Mouse (Mus musculus) liver, embryonic 11.5 days (tissue): ENCODE measurements around the gene Kcnj6. TPM values are rescaled to one million over a fixed set of nuclear protein-coding genes. Genes with fewer than 3 reads are reported as not detected.
"Not testable (repeated sequence)": the region's sequence is repeated elsewhere in the genome, so short reads cannot be mapped to it uniquely, and the experiment has no call there.

ENCODE experiments used
- ATAC-seq: fragments of 200-750 bp; cut with Nextera tagmentation; replicated peaks from 2 replicates; pipeline ENCODE4 v1.8.0; 2017; ENCODE audit warnings: moderate number of reproducible peaks, mild to moderate bottlenecking, moderate TSS enrichment, moderate library complexity; ENCODE audit not compliant: low FRiP score
- DNase-seq: peaks from one replicate; pipeline ENCODE4 v3.0.0-alpha.2; 2017; ENCODE audit warnings: low spot score
- H3K27ac ChIP-seq: fragments of 300-500 bp; sonication (generic); 2 replicates; pipeline ENCODE4 v1.5.1; 2014; ENCODE audit warnings: mild to moderate bottlenecking, low read depth, low read length, control low read depth
- H3K27me3 ChIP-seq: fragments of 300-500 bp; sonication (generic); replicated peaks from 2 replicates; pipeline ENCODE4 v1.6.1; 2014; ENCODE audit warnings: low read length, mixed read lengths; ENCODE audit not compliant: control insufficient read depth, insufficient read depth
- H3K36me3 ChIP-seq: fragments of 300-500 bp; sonication (generic); 2 replicates; pipeline ENCODE4 v1.6.1; 2014; ENCODE audit warnings: mild to moderate bottlenecking, low read length, moderate library complexity, mixed read lengths; ENCODE audit not compliant: control insufficient read depth, insufficient read depth
- H3K4me1 ChIP-seq: fragments of 300-500 bp; sonication (generic); replicated peaks from 2 replicates; pipeline ENCODE4 v1.6.1; 2014; ENCODE audit warnings: low read length, mixed read lengths; ENCODE audit not compliant: control insufficient read depth, insufficient read depth
- H3K4me2 ChIP-seq: fragments of 300-500 bp; sonication (generic); 2 replicates; pipeline ENCODE4 v1.6.1; 2014; ENCODE audit warnings: mild to moderate bottlenecking, control low read depth, moderate library complexity
- H3K4me3 ChIP-seq: fragments of 300-500 bp; sonication (generic); 2 replicates; pipeline ENCODE4 v1.5.1; 2014; ENCODE audit warnings: low read depth, low read length, control low read depth
- H3K9ac ChIP-seq: fragments of 300-500 bp; sonication (generic); 2 replicates; pipeline ENCODE4 v1.6.1; 2014; ENCODE audit warnings: low read depth, low read length, control low read depth
- H3K9me3 ChIP-seq: fragments of 300-500 bp; sonication (generic); 2 replicates; pipeline ENCODE4 v1.6.1; 2016; ENCODE audit warnings: low read length, inconsistent platforms, mixed read lengths; ENCODE audit not compliant: control insufficient read depth
- WGBS: fragments of 180-500 bp; shearing (Covaris S2); extraction: QIAGEN DNeasy Blood & Tissue Kit; methylation state at CpG from one replicate; pipeline ENCODE4 v1.1.7; 2014; 5-methylcytosine and 5-hydroxymethylcytosine counted together
- polyA plus RNA-seq: library from polyadenylated mRNA; unstranded; fragments of >200 nt; fragmentation: Nextera tagmentation; extraction: Ambion mirVana; gene quantifications from 2 replicates; pipeline ENCODE4 v1.2.1, GENCODE M21; 2014

Gene Kcnj6
- polyA plus RNA-seq, 1 experiment from 2014 or later = not detected

- Histone ChIP-seq H3K4me1 (no peaks in the 10 kb centered on the region), H3K9me3 (no peaks in the 10 kb centered on the region), H3K4me3 (no peak overlapping the region), H3K36me3 (no peaks in the 10 kb centered on the region), H3K27ac (no peak overlapping the region), H3K27me3 (no peaks in the 10 kb centered on the region), H3K9ac (no peak overlapping the region), H3K4me2 (no peak overlapping the region)
- ATAC-seq (no peak), DNase-seq (no peak)
- 75% methylated on average over 6 of the region's 6 CpGs for WGBS
Observed at GRCm38 (mm10) chr16:94825274-94825673, 172.2 kb downstream of the Kcnj6 start.

DNA sequence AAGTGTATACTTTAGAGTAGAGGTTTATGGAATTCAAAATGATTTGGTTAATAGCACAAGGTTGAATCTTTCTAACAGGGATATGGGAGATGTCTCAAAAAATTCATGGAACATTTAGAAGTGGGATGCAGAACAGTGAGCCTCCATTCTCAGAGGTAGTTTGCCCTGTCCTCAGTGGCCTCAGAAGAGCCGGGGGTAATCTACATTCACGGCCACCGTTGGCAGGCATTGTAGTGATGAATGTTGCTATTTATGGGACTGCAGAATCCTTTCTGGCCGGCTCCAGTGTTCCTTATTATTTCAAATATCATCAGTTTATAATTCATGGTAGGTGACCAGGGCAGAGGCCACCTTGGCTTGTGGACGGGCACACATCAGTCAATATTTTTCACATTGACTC lies 174.9 kb downstream of the Kcnj6 start:
- 84% methylated on average over 5 of the region's 5 CpGs for WGBS

GRCm38 (mm10) chr16:94821610-94822009 lies 175.9 kb downstream of the Kcnj6 start:
- Histone ChIP-seq H3K27me3 (no peaks in the 10 kb centered on the region), H3K4me3 (no peak overlapping the region), H3K9me3 (no peaks in the 10 kb centered on the region), H3K4me1 (no peaks in the 10 kb centered on the region), H3K36me3 (no peaks in the 10 kb centered on the region), H3K27ac (no peak overlapping the region), H3K9ac (no peak overlapping the region), H3K4me2 (no peak overlapping the region)
- 70% methylated on average over 11 of the region's 11 CpGs for WGBS
- ATAC-seq (no peak), DNase-seq (no peak)

More for the DNA sequence above, 174.9 kb downstream of the Kcnj6 start:
- Histone ChIP-seq H3K36me3 (no peaks in the 10 kb centered on the region), H3K9ac (no peak overlapping the region), H3K4me2 (no peak overlapping the region), H3K9me3 (no peaks in the 10 kb centered on the region), H3K4me3 (no peak overlapping the region), H3K4me1 (no peaks in the 10 kb centered on the region), H3K27me3 (no peaks in the 10 kb centered on the region), H3K27ac (no peak overlapping the region)
- ATAC-seq (no peak), DNase-seq (no peak)

DNA sequence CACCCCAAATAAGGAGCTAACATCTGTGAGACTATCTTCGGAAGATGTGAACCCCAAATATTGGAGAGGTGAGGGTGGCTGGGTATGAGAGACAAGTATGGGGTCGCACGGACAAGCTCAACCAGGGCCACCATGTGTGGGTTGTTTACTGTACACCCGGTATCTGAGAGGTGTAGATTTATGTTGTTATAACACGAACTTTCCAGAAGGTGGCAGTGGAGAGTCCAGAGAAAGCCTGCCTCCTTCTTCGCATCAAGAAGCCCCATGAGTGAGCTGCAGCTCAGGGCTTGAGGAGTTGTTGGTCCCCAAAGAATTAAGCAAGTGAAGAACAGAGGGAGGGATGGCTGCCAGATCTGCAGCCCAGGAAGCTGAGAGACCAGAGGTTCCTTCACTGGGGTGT lies 181.1 kb downstream of the Kcnj6 start:
- 23% methylated on average over 6 of the region's 6 CpGs for WGBS
- no peaks in the 10 kb centered on the region for H3K27me3 ChIP-seq
- no peaks in the 10 kb centered on the region for H3K36me3 ChIP-seq
- H3K27ac ChIP-seq = no peak overlapping the region
- no peak for ATAC-seq
- peaks cover 5% of the 10 kb centered on the region for H3K9me3 ChIP-seq
- H3K9ac ChIP-seq = no peak overlapping the region
- no peak overlapping the region for H3K4me3 ChIP-seq
- H3K4me2 ChIP-seq = no peak overlapping the region
- H3K4me1 ChIP-seq = no peaks in the 10 kb centered on the region
- no peak for DNase-seq

GRCm38 (mm10) chr16:94815891-94816290 lies 181.6 kb downstream of the Kcnj6 start:
- no peak for ATAC-seq
- Histone ChIP-seq H3K27me3 (no peaks in the 10 kb centered on the region), H3K36me3 (no peaks in the 10 kb centered on the region), H3K4me1 (no peaks in the 10 kb centered on the region), H3K27ac (no peak overlapping the region), H3K9ac (no peak overlapping the region), H3K9me3 (peaks cover 5% of the 10 kb centered on the region), H3K4me2 (no peak overlapping the region), H3K4me3 (no peak overlapping the region)
- no peak for DNase-seq
- WGBS = 72% methylated on average over 6 of the region's 6 CpGs

DNA sequence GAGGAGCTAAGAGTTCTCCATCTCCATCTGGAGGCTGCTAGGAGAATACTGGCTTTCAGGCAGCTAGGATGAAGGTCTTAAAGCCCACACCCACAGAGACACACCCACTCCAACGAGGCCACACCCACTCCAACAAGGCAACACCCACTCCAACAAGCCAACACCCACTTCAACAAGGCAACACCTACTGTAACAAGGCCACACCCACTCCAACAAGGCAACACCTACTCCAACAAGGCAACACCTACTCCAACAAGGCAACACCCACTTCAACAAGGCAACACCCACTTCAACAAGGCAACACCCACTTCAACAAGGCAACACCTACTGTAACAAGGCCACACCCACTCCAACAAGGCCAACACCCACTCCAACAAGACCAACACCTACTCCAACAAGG lies 188.2 kb downstream of the Kcnj6 start:
- not testable (repeated sequence) for H3K36me3 ChIP-seq, ATAC-seq, DNase-seq, H3K9me3 ChIP-seq, H3K9ac ChIP-seq, H3K4me1 ChIP-seq, H3K27ac ChIP-seq, H3K27me3 ChIP-seq, H3K4me3 ChIP-seq, H3K4me2 ChIP-seq
- WGBS = 9% methylated on average over 1 of the region's 1 CpGs

GRCm38 (mm10) chr16:94798241-94798640 lies 199.3 kb downstream of the Kcnj6 start:
- Histone ChIP-seq H3K4me2 (no peak overlapping the region), H3K27me3 (no peaks in the 10 kb centered on the region), H3K4me3 (no peak overlapping the region), H3K36me3 (no peaks in the 10 kb centered on the region), H3K9me3 (no peaks in the 10 kb centered on the region), H3K9ac (no peak overlapping the region), H3K4me1 (no peaks in the 10 kb centered on the region), H3K27ac (no peak overlapping the region)
- DNase-seq (no peak), ATAC-seq (no peak)
- 74% methylated on average over 8 of the region's 12 CpGs for WGBS

GRCm38 (mm10) chr16:94797366-94797765 lies 200.1 kb downstream of the Kcnj6 start:
- Histone ChIP-seq H3K9ac (no peak overlapping the region), H3K4me1 (no peaks in the 10 kb centered on the region), H3K4me3 (no peak overlapping the region), H3K9me3 (no peaks in the 10 kb centered on the region), H3K36me3 (no peaks in the 10 kb centered on the region), H3K27ac (no peak overlapping the region), H3K27me3 (no peaks in the 10 kb centered on the region), H3K4me2 (no peak overlapping the region)
- DNase-seq (no peak), ATAC-seq (no peak)
- 86% methylated on average over 6 of the region's 6 CpGs for WGBS

GRCm38 (mm10) chr16:94793041-94793440 lies 204.5 kb downstream of the Kcnj6 start:
- WGBS = 50% methylated on average over 7 of the region's 7 CpGs
- no peak for ATAC-seq
- Histone ChIP-seq H3K9ac (no peak overlapping the region), H3K4me3 (no peak overlapping the region), H3K27ac (no peak overlapping the region), H3K4me1 (no peaks in the 10 kb centered on the region), H3K9me3 (no peaks in the 10 kb centered on the region), H3K27me3 (no peaks in the 10 kb centered on the region), H3K4me2 (no peak overlapping the region), H3K36me3 (no peaks in the 10 kb centered on the region)
- DNase-seq = no peak
